ENCODE assay signal across 26 mouse cellular contexts in genomic region chrX:160610882-160611644, GRCm38 (mm10).
DNase-seq lines count a peak whose midpoint lies in the region; ATAC-seq and TF ChIP-seq lines count a peak whose summit lies in the region.
"Had no signal": no experiment of that assay in that cellular context is flagged by ENCODE, and none has a peak within 500 bp of the region (broad histone marks: within the 10 kb centered on the region; RNA-seq: fewer than 3 reads in every experiment).

No protein-coding gene starts in this region.

- intact Hi-C loops in left cerebral cortex, postnatal 4 days (cut with DNase I) = no loop called here

- H3K27me3 ChIP-seq in forebrain, embryonic 10.5 days (ENCODE audit: poor library complexity, severe bottlenecking) = peaks cover 60% of the 10 kb centered on the region
- 0 out of 2 replicates have a peak, but pooled peaks cover 2% of the 10 kb centered on the region for H3K27me3 ChIP-seq in forebrain, embryonic 13.5 days
- H3K27me3 ChIP-seq in lung, postnatal 0 days (replicated peaks; ENCODE audit: insufficient read depth, low read length) = no peaks in the 10 kb centered on the region
- peaks cover 17% of the 10 kb centered on the region for H3K27me3 ChIP-seq in neural tube, embryonic 13.5 days
- H3K27me3 ChIP-seq: liver, embryonic 13.5 days; stomach, embryonic 15.5 days had no signal

- TF ChIP-seq CTCF in lung, postnatal 0 days (IDR thresholded peaks at IDR 0.05) = no peak

- ATAC-seq in forebrain, embryonic 13.5 days = no peak
- no peak for ATAC-seq in lung, postnatal 0 days
- peak; percentile 53; the same call in 1 of the 2 replicates for ATAC-seq in neural tube, embryonic 13.5 days (ENCODE audit: low read depth)
- ATAC-seq: inflammation-experienced regulatory T-cells, adult 6 months had no signal

- peak; percentile 21 for DNase-seq in forebrain, embryonic 10.5 days (ENCODE audit: extremely low spot score, low spot score)
- DNase-seq in lung, postnatal 0 days (ENCODE audit: low spot score) = peak; percentile 3
- no peak for DNase-seq in lung, postnatal 14 days
- DNase-seq in retina, postnatal 1 day = peak; percentile 8
- no peak for DNase-seq in retina, embryonic 14.5 days (ENCODE audit: low spot score)
- no peak for DNase-seq in left cerebral cortex, postnatal 4 days
- DNase-seq: cerebellum, adult 11-12 months; cerebellum, postnatal 10 days; gastrocnemius, postnatal 10 days; heart, adult 11 months; kidney, adult 18-20 months; layer of hippocampus, adult 9-11 months; liver, embryonic 13.5 days; lung, adult 2 months; lung, postnatal 36 days; right cerebral cortex, postnatal 4 days; thymus, postnatal 25 days had no signal

- no peak overlapping the region for H3K9ac ChIP-seq in forebrain, embryonic 13.5 days
- H3K9ac ChIP-seq in lung, postnatal 0 days (replicated peaks; ENCODE audit: low read depth) = no peak overlapping the region
- H3K9ac ChIP-seq in neural tube, embryonic 13.5 days = no peak overlapping the region
- H3K9ac ChIP-seq: liver, embryonic 13.5 days; stomach, embryonic 15.5 days had no signal

- peaks cover 9% of the 10 kb centered on the region; the same call in 1 of the 2 replicates for H3K4me1 ChIP-seq in forebrain, embryonic 10.5 days
- H3K4me1 ChIP-seq in forebrain, embryonic 13.5 days = 0 out of 2 replicates have a peak, but pooled peaks cover 4% of the 10 kb centered on the region
- H3K4me1 ChIP-seq in lung, postnatal 0 days (ENCODE audit: insufficient read depth, low read depth, low read length) = no peaks in the 10 kb centered on the region
- H3K4me1 ChIP-seq in neural tube, embryonic 13.5 days (replicated peaks) = no peaks in the 10 kb centered on the region
- H3K4me1 ChIP-seq: hindbrain, embryonic 10.5 days; liver, embryonic 13.5 days; megakaryocyte, embryonic 14.5 days; stomach, embryonic 15.5 days had no signal

- H3K4me3 ChIP-seq in forebrain, embryonic 10.5 days = no peak overlapping the region
- no peak overlapping the region for H3K4me3 ChIP-seq in forebrain, embryonic 13.5 days
- no peak overlapping the region for H3K4me3 ChIP-seq in lung, postnatal 0 days (ENCODE audit: low read depth, low read length)
- no peak overlapping the region for H3K4me3 ChIP-seq in neural tube, embryonic 13.5 days
- H3K4me3 ChIP-seq: hindbrain, embryonic 10.5 days; liver, embryonic 13.5 days; megakaryocyte, embryonic 14.5 days; myocyte; stomach, embryonic 15.5 days had no signal

- H3K9me3 ChIP-seq in forebrain, embryonic 10.5 days = no peaks in the 10 kb centered on the region
- no peaks in the 10 kb centered on the region for H3K9me3 ChIP-seq in forebrain, embryonic 13.5 days (replicated peaks)
- no peaks in the 10 kb centered on the region for H3K9me3 ChIP-seq in lung, postnatal 0 days (ENCODE audit: low read length)
- no peaks in the 10 kb centered on the region for H3K9me3 ChIP-seq in neural tube, embryonic 13.5 days
- H3K9me3 ChIP-seq: hindbrain, embryonic 10.5 days; liver, embryonic 13.5 days; megakaryocyte, embryonic 14.5 days; stomach, embryonic 15.5 days had no signal

- H3K27ac ChIP-seq in forebrain, embryonic 10.5 days = peak overlapping the region; percentile 72; the same call in 1 of the 2 replicates
- H3K27ac ChIP-seq in forebrain, embryonic 13.5 days = no peak overlapping the region
- no peak overlapping the region for H3K27ac ChIP-seq in lung, postnatal 0 days (ENCODE audit: low read length)
- H3K27ac ChIP-seq in neural tube, embryonic 13.5 days (replicated peaks) = no peak overlapping the region
- H3K27ac ChIP-seq: hindbrain, embryonic 10.5 days; kidney, postnatal 0 days; liver, embryonic 13.5 days; stomach, embryonic 15.5 days had no signal

- TF ChIP-seq EP300 in lung, postnatal 0 days (IDR thresholded peaks at IDR 0.05) = no peak

- 28% methylated on average over 4 of the region's 4 CpGs for WGBS in forebrain, embryonic 10.5 days
- 23% methylated on average over 4 of the region's 4 CpGs for WGBS in forebrain, embryonic 13.5 days
- WGBS in lung, postnatal 0 days = 43% methylated on average over 4 of the region's 4 CpGs
- WGBS in neural tube, embryonic 13.5 days = 19% methylated on average over 4 of the region's 4 CpGs

- no peaks in the 10 kb centered on the region for H3K36me3 ChIP-seq in forebrain, embryonic 10.5 days (replicated peaks)
- no peaks in the 10 kb centered on the region for H3K36me3 ChIP-seq in forebrain, embryonic 13.5 days (ENCODE audit: poor library complexity, severe bottlenecking)
- H3K36me3 ChIP-seq in lung, postnatal 0 days (ENCODE audit: insufficient read depth, low read length) = no peaks in the 10 kb centered on the region
- H3K36me3 ChIP-seq in neural tube, embryonic 13.5 days = no peaks in the 10 kb centered on the region
- H3K36me3 ChIP-seq: hindbrain, embryonic 10.5 days; liver, embryonic 13.5 days; stomach, embryonic 15.5 days had no signal

- no peak overlapping the region for H3K4me2 ChIP-seq in forebrain, embryonic 13.5 days
- H3K4me2 ChIP-seq in lung, postnatal 0 days (replicated peaks; ENCODE audit: low read depth, low read length) = no peak overlapping the region
- H3K4me2 ChIP-seq in neural tube, embryonic 13.5 days = no peak overlapping the region
- H3K4me2 ChIP-seq: heart, embryonic 11.5 days; liver, embryonic 13.5 days; stomach, embryonic 15.5 days had no signal

Comparison
In these comparisons a context has a peak if more than half of its experiments do, and no peak if none do; other contexts are left out.
1. DNase-seq: peak in forebrain, embryonic 10.5 days (single experiment), lung, postnatal 0 days (single experiment) and retina, postnatal 1 day (single experiment); none in lung, postnatal 14 days (single experiment), retina, embryonic 14.5 days (single experiment) and left cerebral cortex, postnatal 4 days (single experiment).